Mouse (Mus musculus) layer of hippocampus, postnatal 25 days (tissue): Measurements from ENCODE around the gene Rln3. TPM values are rescaled to one million over a fixed set of nuclear protein-coding genes. Genes with fewer than 3 reads are reported as not detected.

Experiments
- DNase-seq, 2 experiments: peaks; one replicate each; pipeline ENCODE4 v3.0.0; 2022; ENCODE audit warnings: mixed read lengths in 2 of 2, low spot score in 1 of 2; ENCODE audit errors: extremely low spot score in 1 of 2
- microRNA-seq, 2 experiments: library from miRNA; unstranded; fragments of <30 nt; microRNA quantifications; one replicate each; pipeline ENCODE4 v1.2.0; 2021
- total RNA-seq, 2 experiments: library from RNA; stranded (reverse); gene quantifications; 2 replicates each; pipeline ENCODE4 v1.2.3; 2021

Rln3 gene
- total RNA-seq, 2 experiments from 2014 or later, result not detected

- DNase-seq, result no peak
Measured at GRCm38 (mm10) chr8:83999057-83999705, 45.6 kb downstream of the Rln3 start.

- peak in 1 of 2 experiments; percentile 55 for DNase-seq
Measured at GRCm38 (mm10) chr8:83998231-83999056, 46.4 kb downstream of the Rln3 start.

GRCm38 (mm10) chr8:83997511-83998141 is 47.2 kb downstream of the Rln3 start, which contains the start of gene Samd1:
Gene Samd1, plus strand, starts transcription at chr8:83997672.
- peak in 1 of 2 experiments; percentile 51 for DNase-seq

GRCm38 (mm10) chr8:83996567-83997505 is 48.0 kb downstream of the Rln3 start:
- peak in 1 of 2 experiments; percentile 69 for DNase-seq

GRCm38 (mm10) chr8:83995973-83996372 is 48.8 kb downstream of the Rln3 start:
- DNase-seq, result no peak

- DNase-seq, result no peak
Measured at GRCm38 (mm10) chr8:83994030-83994429, 50.8 kb downstream of the Rln3 start.

Small RNA genes lying within 50 kb of the gene (microRNA-seq; reads per million reads assigned to microRNA genes)
- gene Mir1199 (5.5 to 7.2 reads per million in 2 experiments), gene Mir709 (0 reads per million in 2 experiments), gene Mir8111 (5.0 to 6.2 reads per million in 2 experiments)

Other genes with a start within 250 kb of the Rln3 start
- 100 to 1,000 TPM; 315 to 348 TPM for gene Adgrl1, start 144.9 kb downstream of the Rln3 start, total RNA-seq
- under 1 TPM; 0.49 to 0.54 TPM for gene Gm10644, start 89.8 kb downstream of the Rln3 start, total RNA-seq
- 1 to 10 TPM in 1 of 2 experiments, under 1 TPM in 1; 0.39 to 1.2 TPM for gene Asf1b, start 89.5 kb downstream of the Rln3 start, total RNA-seq
- gene Prkaca, start 72.0 kb downstream of the Rln3 start, total RNA-seq, result 100 to 1,000 TPM; 257 to 273 TPM
- gene Samd1, start 47.3 kb downstream of the Rln3 start, total RNA-seq, result 10 to 100 TPM; 44.2 to 45.4 TPM
- gene 1700067K01Rik, start 43.5 kb downstream of the Rln3 start, total RNA-seq, result under 1 TPM; 0.20 to 0.33 TPM
- 1 to 10 TPM; 1.9 to 2.3 TPM for gene 2210011C24Rik, start 32.8 kb downstream of the Rln3 start, total RNA-seq
- gene Palm3, start 23.5 kb downstream of the Rln3 start, total RNA-seq, result 1 to 10 TPM; 2.7 to 2.9 TPM
- gene Il27ra, start 2.4 kb downstream of the Rln3 start, total RNA-seq, result 1 to 10 TPM; 2.0 to 2.4 TPM
- gene Gm10643, start 20.1 kb upstream of the Rln3 start, total RNA-seq, result 1 to 10 TPM; 4.4 to 4.5 TPM
- 10 to 100 TPM; 19.8 to 24.1 TPM for gene Rfx1, start 21.8 kb upstream of the Rln3 start, total RNA-seq
- gene Dcaf15, start 59.8 kb upstream of the Rln3 start, total RNA-seq, result 10 to 100 TPM; 18.5 to 19.1 TPM
- gene Podnl1, start 81.0 kb upstream of the Rln3 start, total RNA-seq, result not detected
- 10 to 100 TPM; 52.6 to 54.0 TPM for gene Cc2d1a, start 102.9 kb upstream of the Rln3 start, total RNA-seq
- 1 to 10 TPM; 1.4 to 2.1 TPM for gene 4930432K21Rik, start 103.0 kb upstream of the Rln3 start, total RNA-seq
- gene Nanos3, start 140.2 kb upstream of the Rln3 start, total RNA-seq, result 1 to 10 TPM; 2.6 to 3.0 TPM
- gene Zswim4, start 192.1 kb upstream of the Rln3 start, total RNA-seq, result 10 to 100 TPM; 16.5 to 20.4 TPM
- 100 to 1,000 TPM; 140 to 152 TPM for gene D8Ertd738e, start 204.7 kb upstream of the Rln3 start, total RNA-seq
- gene Mri1, start 212.3 kb upstream of the Rln3 start, total RNA-seq, result 10 to 100 TPM; 18.4 to 20.6 TPM
- 10 to 100 TPM; 24.2 to 25.5 TPM for gene Ccdc130, start 225.4 kb upstream of the Rln3 start, total RNA-seq